Mouse (Mus musculus): ENCODE results near the gene Aspa. TPM values are rescaled to one million over a fixed set of nuclear protein-coding genes. Genes with fewer than 3 reads are reported as not detected.
"Not testable (repeated sequence)": the region's sequence is repeated elsewhere in the genome, so short reads cannot be mapped to it uniquely, and the experiment has no call there.

Gene Aspa
- polyA plus RNA-seq (2015; fragmentation: Nextera tagmentation; extraction: Ambion mirVana), result 0.29 and 0.72 TPM in 2 replicates

DNA sequence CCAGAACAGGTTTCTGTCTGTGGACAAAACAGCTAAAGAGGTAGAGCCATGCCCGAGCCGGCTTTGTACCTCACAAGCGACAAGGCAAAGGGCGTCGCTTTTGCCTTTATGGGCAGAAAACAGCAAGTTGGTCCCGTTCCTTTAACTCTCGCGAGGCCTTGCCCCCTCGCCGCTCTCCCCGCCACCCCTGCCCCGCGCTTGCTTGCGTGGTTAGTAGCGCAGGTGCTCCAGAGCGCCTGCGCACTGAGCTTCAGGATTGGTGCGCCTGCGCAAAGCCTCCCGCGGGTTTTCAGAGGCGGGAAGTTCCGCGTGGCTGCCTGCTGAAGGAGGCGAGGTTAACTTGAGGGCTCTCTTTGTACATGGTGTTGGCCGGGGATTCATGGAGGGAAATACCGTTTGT, at the start of gene Aspa, which contains the start of the genes Gm49340 and Spata22:
Aspa (minus strand) TSS at position 155 of the 400 bp plus-strand sequence.
Gm49340 (plus strand) TSS at position 300 of the 400 bp plus-strand sequence.
Spata22 (plus strand) TSS at position 300 of the 400 bp plus-strand sequence.
- no peaks in the 10 kb centered on the region for H3K36me3 ChIP-seq
- no peaks in the 10 kb centered on the region for H3K27me3 ChIP-seq
- H3K9ac ChIP-seq, result no peak within 1 kb of the TSS
- H3K27ac ChIP-seq, result no peak within 1 kb of the TSS
- WGBS, result 75% methylated on average over 27 of the region's 27 CpGs
- no peaks in the 10 kb centered on the region for H3K4me1 ChIP-seq (replicated peaks)
- no peak within 1 kb of the TSS for H3K4me3 ChIP-seq
- H3K4me2 ChIP-seq, result no peak within 1 kb of the TSS
- no peaks in the 10 kb centered on the region for H3K9me3 ChIP-seq (replicated peaks)
- no peak for ATAC-seq (replicated peaks; ENCODE audit: insufficient number of reproducible peaks, insufficient read depth, low FRiP score, low read depth)

- H3K27me3 ChIP-seq, result no peaks in the 10 kb centered on the region
- no peaks in the 10 kb centered on the region for H3K4me1 ChIP-seq (replicated peaks)
- ATAC-seq (replicated peaks; ENCODE audit: insufficient number of reproducible peaks, insufficient read depth, low FRiP score, low read depth), result no peak
- H3K9me3 ChIP-seq (replicated peaks), result no peaks in the 10 kb centered on the region
- no peak within 1 kb of the TSS for H3K27ac ChIP-seq
- H3K4me2 ChIP-seq, result no peak within 1 kb of the TSS
- H3K4me3 ChIP-seq, result no peak within 1 kb of the TSS
- H3K36me3 ChIP-seq, result no peaks in the 10 kb centered on the region
- H3K9ac ChIP-seq, result no peak within 1 kb of the TSS
- 69% methylated on average over 2 of the region's 2 CpGs for WGBS
These were observed 41.5 kb upstream of the Aspa start, which contains the start of gene Olfr376 for GRCm38 (mm10) chr11:73370946-73371345. Olfr376 (plus strand) TSS chr11:73371246.

DNA sequence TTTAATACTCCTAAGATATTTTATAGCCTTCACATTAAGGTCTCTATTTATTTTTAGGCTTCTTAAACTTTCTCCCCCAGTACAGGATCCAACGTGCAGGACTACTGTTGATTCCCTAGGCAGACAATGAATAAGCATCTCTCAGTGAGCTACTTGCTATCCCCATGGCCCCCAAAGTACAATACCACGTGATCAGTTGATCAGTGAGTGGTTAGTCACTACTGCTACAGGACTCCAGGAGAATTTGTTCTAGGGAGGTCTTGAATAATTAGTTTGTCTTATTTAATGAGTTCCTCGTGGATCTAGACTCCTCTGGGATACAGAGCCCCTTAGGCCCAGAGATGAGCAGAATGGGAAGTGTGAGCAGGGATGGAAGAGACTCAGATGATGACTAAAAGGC, 21.1 kb upstream of the Aspa start, which contains the start of gene Olfr20:
Olfr20 (plus strand) TSS at position 301 of the 400 bp plus-strand sequence.
- Histone ChIP-seq H3K4me3 (no peak within 1 kb of the TSS), H3K4me1 (replicated peaks) (no peaks in the 10 kb centered on the region), H3K4me2 (no peak within 1 kb of the TSS), H3K9me3 (replicated peaks) (no peaks in the 10 kb centered on the region), H3K36me3 (no peaks in the 10 kb centered on the region), H3K9ac (no peak within 1 kb of the TSS), H3K27ac (no peak within 1 kb of the TSS), H3K27me3 (no peaks in the 10 kb centered on the region)
- WGBS, result 32% methylated on average over 3 of the region's 3 CpGs
- no peak for ATAC-seq (replicated peaks; ENCODE audit: insufficient number of reproducible peaks, insufficient read depth, low FRiP score, low read depth)

DNA sequence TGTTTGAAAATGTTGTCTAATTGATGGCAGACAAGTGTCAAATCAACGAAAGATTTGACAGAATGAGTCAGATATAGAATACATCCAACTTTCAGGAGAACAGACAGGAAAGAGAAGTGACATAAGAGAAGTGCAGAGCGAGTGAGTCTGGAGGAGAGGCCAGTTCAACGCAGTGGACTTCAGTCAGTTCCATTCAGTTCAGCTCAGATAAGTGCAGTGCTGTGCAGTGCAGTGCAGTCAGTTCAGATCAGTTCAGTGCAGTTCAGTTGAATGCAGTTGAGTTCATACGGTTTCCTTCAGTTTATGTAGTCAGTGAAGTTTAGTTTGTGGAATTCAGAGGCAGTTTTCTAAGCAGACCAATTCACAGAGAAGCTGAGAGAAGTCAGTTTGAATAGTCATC, 7.5 kb upstream of the Aspa start:
- no peaks in the 10 kb centered on the region for H3K27me3 ChIP-seq
- no peaks in the 10 kb centered on the region for H3K4me1 ChIP-seq (replicated peaks)
- H3K36me3 ChIP-seq, result no peaks in the 10 kb centered on the region
- H3K27ac ChIP-seq, result no peak overlapping the region
- no peaks in the 10 kb centered on the region for H3K9me3 ChIP-seq (replicated peaks)
- no peak overlapping the region for H3K4me3 ChIP-seq
- H3K9ac ChIP-seq, result no peak overlapping the region
- no peak overlapping the region for H3K4me2 ChIP-seq
- no peak for ATAC-seq (replicated peaks; ENCODE audit: insufficient number of reproducible peaks, insufficient read depth, low FRiP score, low read depth)
- 59% methylated on average over 4 of the region's 4 CpGs for WGBS

GRCm38 (mm10) chr11:73333357-73333756, 4.0 kb upstream of the Aspa start:
- no peaks in the 10 kb centered on the region for H3K27me3 ChIP-seq
- H3K4me3 ChIP-seq, result no peak overlapping the region
- H3K9ac ChIP-seq, result no peak overlapping the region
- H3K4me2 ChIP-seq, result no peak overlapping the region
- ATAC-seq (replicated peaks; ENCODE audit: insufficient number of reproducible peaks, insufficient read depth, low FRiP score, low read depth), result no peak
- H3K4me1 ChIP-seq (replicated peaks), result no peaks in the 10 kb centered on the region
- WGBS, result 65% methylated on average over 2 of the region's 2 CpGs
- no peaks in the 10 kb centered on the region for H3K9me3 ChIP-seq (replicated peaks)
- H3K36me3 ChIP-seq, result no peaks in the 10 kb centered on the region
- no peak overlapping the region for H3K27ac ChIP-seq

GRCm38 (mm10) chr11:73327361-73327760, 2.0 kb downstream of the Aspa start:
- Histone ChIP-seq H3K4me3 (no peak overlapping the region), H3K27me3 (no peaks in the 10 kb centered on the region), H3K27ac (no peak overlapping the region), H3K4me1 (replicated peaks) (no peaks in the 10 kb centered on the region), H3K9me3 (replicated peaks) (no peaks in the 10 kb centered on the region), H3K4me2 (no peak overlapping the region), H3K9ac (no peak overlapping the region), H3K36me3 (no peaks in the 10 kb centered on the region)
- WGBS, result 55% methylated on average over 4 of the region's 4 CpGs
- no peak for ATAC-seq (replicated peaks; ENCODE audit: insufficient number of reproducible peaks, insufficient read depth, low FRiP score, low read depth)

DNA sequence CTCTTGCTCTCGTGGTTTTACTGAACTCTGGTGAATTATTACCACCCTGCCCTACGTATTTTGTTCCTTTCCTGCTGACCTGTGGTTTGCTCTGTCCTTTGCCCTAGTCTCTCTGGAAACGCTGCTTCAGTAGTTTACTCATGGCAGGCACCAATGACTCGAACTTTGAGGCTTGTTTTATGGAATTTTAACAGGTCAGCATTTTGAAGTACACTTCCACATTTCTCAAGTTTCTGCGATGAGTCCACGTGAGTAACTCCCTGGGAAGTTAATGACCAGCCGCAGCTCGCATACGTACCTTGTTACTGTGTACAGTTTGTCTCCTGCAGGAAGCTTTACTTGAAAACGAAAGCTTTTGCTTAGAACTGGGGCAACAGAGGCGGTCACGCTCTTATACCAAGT, 2.9 kb downstream of the Aspa start:
- H3K4me2 ChIP-seq, result no peak overlapping the region
- no peak overlapping the region for H3K4me3 ChIP-seq
- no peaks in the 10 kb centered on the region for H3K36me3 ChIP-seq
- WGBS, result 52% methylated on average over 12 of the region's 12 CpGs
- H3K9ac ChIP-seq, result no peak overlapping the region
- no peaks in the 10 kb centered on the region for H3K9me3 ChIP-seq (replicated peaks)
- no peaks in the 10 kb centered on the region for H3K4me1 ChIP-seq (replicated peaks)
- no peaks in the 10 kb centered on the region for H3K27me3 ChIP-seq
- ATAC-seq (replicated peaks; ENCODE audit: insufficient number of reproducible peaks, insufficient read depth, low FRiP score, low read depth), result no peak
- no peak overlapping the region for H3K27ac ChIP-seq

- Histone ChIP-seq H3K4me1 (replicated peaks) (no peaks in the 10 kb centered on the region), H3K4me2 (no peak overlapping the region), H3K27me3 (no peaks in the 10 kb centered on the region), H3K9me3 (replicated peaks) (no peaks in the 10 kb centered on the region), H3K4me3 (no peak overlapping the region), H3K36me3 (no peaks in the 10 kb centered on the region), H3K9ac (no peak overlapping the region), H3K27ac (no peak overlapping the region)
- WGBS, result 61% methylated on average over 9 of the region's 9 CpGs
- ATAC-seq (replicated peaks; ENCODE audit: insufficient number of reproducible peaks, insufficient read depth, low FRiP score, low read depth), result no peak
These were observed 5.2 kb downstream of the Aspa start for GRCm38 (mm10) chr11:73323906-73324830.

DNA sequence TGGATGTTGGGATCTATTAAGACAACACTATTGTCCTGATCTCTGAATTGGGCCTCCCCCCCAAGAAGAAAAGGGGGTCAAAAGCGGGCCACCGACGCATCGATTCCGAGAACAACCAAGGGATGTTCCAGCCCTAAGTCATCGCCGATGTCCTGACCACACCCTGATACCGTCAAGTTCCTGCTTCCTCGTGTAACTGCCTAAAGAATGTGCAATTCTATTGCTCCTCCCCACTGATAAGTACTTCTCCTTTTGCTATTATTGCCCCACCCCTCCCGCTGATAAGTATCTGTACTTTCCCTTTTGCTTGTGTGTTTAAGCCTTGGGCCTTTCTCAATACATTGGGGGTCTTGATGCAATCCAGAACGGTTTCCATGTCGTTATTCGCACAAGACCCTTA, 8.3 kb downstream of the Aspa start:
- not testable (repeated sequence) for H3K27ac ChIP-seq; H3K27me3 ChIP-seq; ATAC-seq (replicated peaks; ENCODE audit: insufficient number of reproducible peaks, insufficient read depth, low FRiP score, low read depth); H3K9me3 ChIP-seq (replicated peaks); H3K9ac ChIP-seq; H3K36me3 ChIP-seq; H3K4me3 ChIP-seq; H3K4me1 ChIP-seq (replicated peaks); H3K4me2 ChIP-seq
- 89% methylated on average over 13 of the region's 13 CpGs for WGBS

GRCm38 (mm10) chr11:73318581-73318980, 10.8 kb downstream of the Aspa start:
- not testable (repeated sequence) for H3K4me1 ChIP-seq (replicated peaks); H3K27ac ChIP-seq; H3K9me3 ChIP-seq (replicated peaks); ATAC-seq (replicated peaks; ENCODE audit: insufficient number of reproducible peaks, insufficient read depth, low FRiP score, low read depth); H3K9ac ChIP-seq; H3K27me3 ChIP-seq; H3K4me3 ChIP-seq; H3K4me2 ChIP-seq; H3K36me3 ChIP-seq
- 68% methylated on average over 2 of the region's 2 CpGs for WGBS

- H3K36me3 ChIP-seq, result no peaks in the 10 kb centered on the region
- no peak for ATAC-seq (replicated peaks; ENCODE audit: insufficient number of reproducible peaks, insufficient read depth, low FRiP score, low read depth)
- 55% methylated on average over 3 of the region's 3 CpGs for WGBS
- H3K9ac ChIP-seq, result no peak overlapping the region
- H3K9me3 ChIP-seq (replicated peaks), result no peaks in the 10 kb centered on the region
- H3K4me2 ChIP-seq, result no peak overlapping the region
- no peaks in the 10 kb centered on the region for H3K4me1 ChIP-seq (replicated peaks)
- H3K27me3 ChIP-seq, result no peaks in the 10 kb centered on the region
- H3K27ac ChIP-seq, result no peak overlapping the region
- H3K4me3 ChIP-seq, result no peak overlapping the region
These were observed 13.4 kb downstream of the Aspa start for GRCm38 (mm10) chr11:73315961-73316360.

DNA sequence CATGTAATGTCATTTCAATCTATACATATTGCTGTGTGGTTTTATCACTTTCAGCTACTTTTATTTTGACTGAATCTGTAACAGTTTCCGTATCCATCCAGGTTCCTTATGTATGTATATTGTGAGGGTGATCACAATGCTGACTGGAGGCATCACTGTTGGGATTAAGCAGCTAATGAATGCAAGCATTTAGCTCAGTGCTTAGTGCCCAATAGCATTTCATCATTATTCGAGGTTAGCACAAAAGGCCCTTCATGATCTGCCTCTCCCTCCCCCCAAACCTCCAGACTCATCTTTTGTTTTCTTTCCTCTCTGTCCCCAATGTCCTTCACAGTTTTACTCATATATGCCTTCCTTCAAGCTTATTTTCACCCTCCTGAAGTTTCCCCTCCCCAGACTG, 26.3 kb downstream of the Aspa start:
- 47% methylated on average over 2 of the region's 2 CpGs for WGBS
- Histone ChIP-seq H3K9me3 (replicated peaks) (no peaks in the 10 kb centered on the region), H3K4me1 (replicated peaks) (no peaks in the 10 kb centered on the region), H3K4me3 (no peak overlapping the region), H3K9ac (no peak overlapping the region), H3K27me3 (no peaks in the 10 kb centered on the region), H3K36me3 (no peaks in the 10 kb centered on the region), H3K27ac (no peak overlapping the region), H3K4me2 (no peak overlapping the region)
- no peak for ATAC-seq (replicated peaks; ENCODE audit: insufficient number of reproducible peaks, insufficient read depth, low FRiP score, low read depth)

All from heart, embryonic 15.5 days (tissue).